Mouse (Mus musculus): ENCODE data around the gene Sncg.

- TF ChIP-seq CTCF (IDR thresholded peaks at IDR 0.05; ENCODE audit: borderline replicate concordance, insufficient read depth, low read length) (no peak), POLR2A (IDR thresholded peaks at IDR 0.05; ENCODE audit: low read depth, low read length) (no peak)
Measured at GRCm38 (mm10) chr14:34339446-34339845, 35.1 kb downstream of the Sncg start.

All from embryonic fibroblast, embryonic 13.5 days (primary cell).